8 mouse cellular contexts compared by ENCODE assay signal in the genomic region with DNA sequence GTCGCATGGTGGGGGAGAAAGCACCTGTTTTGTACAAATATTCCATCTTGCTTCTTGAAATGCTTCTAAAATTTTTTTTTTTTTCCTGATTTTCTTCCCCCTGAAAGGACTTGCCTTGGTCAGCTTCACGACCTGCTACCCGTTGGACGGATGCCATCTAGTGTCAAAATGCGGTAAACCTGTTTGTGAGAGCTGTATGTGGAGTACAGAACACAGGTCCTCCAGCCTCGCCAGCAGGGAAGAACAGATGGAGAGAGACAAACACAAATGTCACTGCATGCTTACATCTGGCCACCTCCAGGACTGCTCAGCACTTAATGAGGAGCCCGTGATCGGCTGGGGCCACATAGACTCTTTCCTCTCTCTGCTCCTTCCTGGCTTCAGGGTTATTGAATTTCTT. TPM values are rescaled to one million over a fixed set of nuclear protein-coding genes. Genes with fewer than 3 reads are reported as not detected.
DNase-seq lines count a peak whose midpoint lies in the region; ATAC-seq and TF ChIP-seq lines count a peak whose summit lies in the region.

No protein-coding gene starts in this region.

- no peak overlapping the region for H3K4me2 ChIP-seq in forebrain, embryonic 12.5 days

- ATAC-seq in forebrain, embryonic 12.5 days (ENCODE audit: low FRiP score), result no peak
- no peak for ATAC-seq in CD4-positive, CD25-positive, alpha-beta regulatory T cell, adult 4 months

- no peak overlapping the region for H3K27ac ChIP-seq in forebrain, embryonic 10.5 days
- no peak overlapping the region for H3K27ac ChIP-seq in forebrain, embryonic 12.5 days
- no peak overlapping the region for H3K27ac ChIP-seq in thymus, adult 2 months (ENCODE audit: control insufficient read depth, insufficient read depth, low read length)
- no peak overlapping the region for H3K27ac ChIP-seq in embryonic facial prominence, embryonic 10.5 days (replicated peaks)

- no peaks in the 10 kb centered on the region for H3K9me3 ChIP-seq in forebrain, embryonic 10.5 days
- no peaks in the 10 kb centered on the region for H3K9me3 ChIP-seq in forebrain, embryonic 12.5 days
- H3K9me3 ChIP-seq in embryonic facial prominence, embryonic 10.5 days, result no peaks in the 10 kb centered on the region

- no peaks in the 10 kb centered on the region; the same call in 1 of the 2 replicates for H3K27me3 ChIP-seq in forebrain, embryonic 10.5 days (ENCODE audit: poor library complexity, severe bottlenecking)
- H3K27me3 ChIP-seq in forebrain, embryonic 12.5 days, result no peaks in the 10 kb centered on the region
- H3K27me3 ChIP-seq in thymus, adult 2 months (ENCODE audit: control insufficient read depth, insufficient read depth, low read length), result no peaks in the 10 kb centered on the region
- no peaks in the 10 kb centered on the region for H3K27me3 ChIP-seq in embryonic facial prominence, embryonic 10.5 days (replicated peaks; ENCODE audit: low read depth, poor library complexity, severe bottlenecking)

- no peak for TF ChIP-seq POLR2A in thymus, adult 2 months (IDR thresholded peaks at IDR 0.05; ENCODE audit: control insufficient read depth, extremely low read depth, insufficient read depth, low read length, poor library complexity)

- DNase-seq in forebrain, embryonic 10.5 days (ENCODE audit: extremely low spot score, low spot score), result peak; percentile 51
- DNase-seq in thymus, postnatal 25 days, result peak; percentile 9
- no peak for DNase-seq in thymus, adult 2 months
- DNase-seq in embryonic facial prominence, embryonic 10.5 days (ENCODE audit: low spot score), result peak; percentile 48
- peak; percentile 57 to 65 for DNase-seq in kidney, postnatal 4 days
- DNase-seq in lung, postnatal 25 days (ENCODE audit: low spot score), result peak; percentile 10

- no peak overlapping the region for H3K4me3 ChIP-seq in forebrain, embryonic 10.5 days
- no peak overlapping the region for H3K4me3 ChIP-seq in forebrain, embryonic 12.5 days (replicated peaks)
- no peak overlapping the region for H3K4me3 ChIP-seq in thymus, adult 2 months (ENCODE audit: control insufficient read depth, insufficient read depth, low read length)
- H3K4me3 ChIP-seq in embryonic facial prominence, embryonic 10.5 days, result no peak overlapping the region

- no peak overlapping the region for H3K9ac ChIP-seq in forebrain, embryonic 12.5 days

- no peak for TF ChIP-seq CTCF in thymus, adult 2 months (IDR thresholded peaks at IDR 0.05; ENCODE audit: borderline replicate concordance, control insufficient read depth, extremely low read depth, insufficient read depth, low read length, poor library complexity)

- H3K4me1 ChIP-seq in forebrain, embryonic 10.5 days, result no peaks in the 10 kb centered on the region
- no peaks in the 10 kb centered on the region for H3K4me1 ChIP-seq in forebrain, embryonic 12.5 days
- H3K4me1 ChIP-seq in thymus, adult 2 months (replicated peaks; ENCODE audit: control insufficient read depth, insufficient read depth, low read length), result no peaks in the 10 kb centered on the region
- H3K4me1 ChIP-seq in embryonic facial prominence, embryonic 10.5 days, result no peaks in the 10 kb centered on the region

- no peaks in the 10 kb centered on the region for H3K36me3 ChIP-seq in forebrain, embryonic 10.5 days (replicated peaks)
- no peaks in the 10 kb centered on the region for H3K36me3 ChIP-seq in forebrain, embryonic 12.5 days (replicated peaks)
- H3K36me3 ChIP-seq in thymus, adult 2 months (ENCODE audit: control insufficient read depth, insufficient read depth, low read length), result no peaks in the 10 kb centered on the region
- H3K36me3 ChIP-seq in embryonic facial prominence, embryonic 10.5 days (replicated peaks), result no peaks in the 10 kb centered on the region

- WGBS in forebrain, embryonic 10.5 days, result 32% methylated on average over 8 of the region's 8 CpGs
- WGBS in forebrain, embryonic 12.5 days, result 32% methylated on average over 8 of the region's 8 CpGs
- 14% methylated on average over 8 of the region's 8 CpGs for WGBS in thymus, adult 2 months
- 34% methylated on average over 8 of the region's 8 CpGs for WGBS in embryonic facial prominence, embryonic 10.5 days

RNA-seq across cellular contexts. Expression of gene Glp2r, which starts 1.6 kb away (rescaled TPM):
- polyA plus RNA-seq in forebrain, embryonic 10.5 days (2016; fragmentation: Nextera tagmentation; extraction: Ambion mirVana), result not detected in 2 replicates
- not detected in 2 replicates for polyA plus RNA-seq in forebrain, embryonic 12.5 days (2016; fragmentation: Nextera tagmentation; extraction: Ambion mirVana)
- polyA plus RNA-seq in thymus, adult 2 months (2012; rRNA removed), result 0.04 TPM in 1 of 2 replicates, not detected in the other
- 0.03 TPM in 1 of 2 replicates, not detected in the other for polyA plus RNA-seq in embryonic facial prominence, embryonic 10.5 days (2016; fragmentation: Nextera tagmentation; extraction: Ambion mirVana)
- not detected for polyA plus RNA-seq in CD4-positive, CD25-positive, alpha-beta regulatory T cell, adult 4 months (2017; shearing (Covaris generic))

RNA-seq across cellular contexts. Expression of gene Gsg1l2, which starts 1.8 kb away (rescaled TPM):
- not detected in 2 replicates for polyA plus RNA-seq in forebrain, embryonic 10.5 days (2016; fragmentation: Nextera tagmentation; extraction: Ambion mirVana)
- polyA plus RNA-seq in forebrain, embryonic 12.5 days (2016; fragmentation: Nextera tagmentation; extraction: Ambion mirVana), result not detected in 2 replicates
- 0.10 TPM in 1 of 2 replicates, not detected in the other for polyA plus RNA-seq in thymus, adult 2 months (2012; rRNA removed)
- polyA plus RNA-seq in embryonic facial prominence, embryonic 10.5 days (2016; fragmentation: Nextera tagmentation; extraction: Ambion mirVana), result not detected in 2 replicates
- not detected for polyA plus RNA-seq in CD4-positive, CD25-positive, alpha-beta regulatory T cell, adult 4 months (2017; shearing (Covaris generic))

RNA-seq across cellular contexts. Expression of gene Dhrs7c, which starts 25.4 kb away (rescaled TPM):
- polyA plus RNA-seq in forebrain, embryonic 10.5 days (2016; fragmentation: Nextera tagmentation; extraction: Ambion mirVana), result not detected in 2 replicates
- not detected in 2 replicates for polyA plus RNA-seq in forebrain, embryonic 12.5 days (2016; fragmentation: Nextera tagmentation; extraction: Ambion mirVana)
- 0.73 and 8.7 TPM in 2 replicates for polyA plus RNA-seq in thymus, adult 2 months (2012; rRNA removed)
- not detected in 2 replicates for polyA plus RNA-seq in embryonic facial prominence, embryonic 10.5 days (2016; fragmentation: Nextera tagmentation; extraction: Ambion mirVana)
- not detected for polyA plus RNA-seq in CD4-positive, CD25-positive, alpha-beta regulatory T cell, adult 4 months (2017; shearing (Covaris generic))
